ENCODE assay signal across 11 mouse cellular contexts in the genomic region with DNA sequence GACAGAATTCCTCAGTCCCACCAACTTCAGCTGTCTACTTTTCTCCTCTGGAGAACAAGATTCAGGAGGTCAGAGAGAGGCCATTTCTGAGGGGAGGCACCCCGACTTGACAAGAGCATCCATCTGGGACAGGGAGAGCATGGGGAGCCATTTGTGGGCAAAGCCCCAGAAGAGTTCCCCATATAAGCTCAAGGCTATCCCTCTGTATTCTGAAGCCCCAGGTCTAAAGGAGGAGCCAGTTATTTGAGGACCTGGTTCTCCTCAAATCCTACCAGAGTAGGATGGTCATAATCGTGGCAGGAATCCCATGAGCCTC.
"Had no signal": no experiment of that assay in that cellular context is flagged by ENCODE, and none has a peak within 500 bp of the region (broad histone marks: within the 10 kb centered on the region; RNA-seq: fewer than 3 reads in every experiment).

No protein-coding gene starts in this region.

- H3K27ac ChIP-seq: left cerebral cortex, adult 2 months; liver, embryonic 13.5 days; midbrain, embryonic 10.5 days; midbrain, embryonic 13.5 days; stomach, postnatal 0 days had no signal

- H3K4me1 ChIP-seq: liver, embryonic 13.5 days; midbrain, embryonic 10.5 days had no signal

- H3K9me3 ChIP-seq: liver, embryonic 13.5 days; midbrain, embryonic 10.5 days had no signal

- H3K4me2 ChIP-seq: liver, embryonic 13.5 days; lung, embryonic 14.5 days; midbrain, embryonic 13.5 days had no signal

- H3K36me3 ChIP-seq: liver, embryonic 13.5 days; midbrain, embryonic 10.5 days had no signal

- H3K4me3 ChIP-seq: left cerebral cortex, adult 2 months; liver, embryonic 13.5 days; megakaryocyte, embryonic 14.5 days; midbrain, embryonic 10.5 days; midbrain, embryonic 13.5 days had no signal

- DNase-seq: layer of hippocampus, postnatal 36 days; liver, embryonic 13.5 days; lung, embryonic 14.5 days; thymus, adult 2 months; thymus, postnatal 25 days had no signal

- ATAC-seq: midbrain, embryonic 13.5 days; midbrain, embryonic 16.5 days had no signal

- H3K9ac ChIP-seq: liver, embryonic 13.5 days; lung, embryonic 14.5 days; midbrain, embryonic 13.5 days had no signal

- H3K27me3 ChIP-seq: liver, embryonic 13.5 days; midbrain, embryonic 13.5 days had no signal
